ENCODE assay signal across 28 mouse cellular contexts in genomic region chr11:9616133-9616532, GRCm38 (mm10).
"Had no signal": no experiment of that assay in that cellular context is flagged by ENCODE, and none has a peak within 500 bp of the region (broad histone marks: within the 10 kb centered on the region; RNA-seq: fewer than 3 reads in every experiment).

No protein-coding gene starts in this region.

- H3K4me1 ChIP-seq: heart, embryonic 13.5 days; heart, embryonic 15.5 days; hindbrain, embryonic 10.5 days; hindbrain, embryonic 12.5 days; intestine, embryonic 15.5 days; kidney, embryonic 15.5 days; limb, embryonic 13.5 days; limb, embryonic 15.5 days; liver, embryonic 12.5 days had no signal

- H3K9me3 ChIP-seq: heart, embryonic 13.5 days; heart, embryonic 15.5 days; hindbrain, embryonic 10.5 days; hindbrain, embryonic 12.5 days; intestine, embryonic 15.5 days; kidney, embryonic 15.5 days; limb, embryonic 13.5 days; limb, embryonic 15.5 days; liver, embryonic 12.5 days had no signal

- DNase-seq: gastrocnemius, adult 2 months; gastrocnemius, postnatal 10 days; gastrocnemius, postnatal 25 days; heart, adult 11 months; heart, adult 2 months; heart, postnatal 14 days; heart, postnatal 36 days; kidney, adult 2 months; kidney, adult 9 months; kidney, postnatal 14 days; kidney, postnatal 36 days; layer of hippocampus, adult 9-11 months; layer of hippocampus, postnatal 36 days had no signal

- H3K36me3 ChIP-seq: heart, embryonic 13.5 days; heart, embryonic 15.5 days; hindbrain, embryonic 10.5 days; hindbrain, embryonic 12.5 days; intestine, embryonic 15.5 days; kidney, embryonic 15.5 days; limb, embryonic 13.5 days; limb, embryonic 15.5 days; liver, embryonic 12.5 days had no signal

- H3K27me3 ChIP-seq: heart, embryonic 13.5 days; heart, embryonic 15.5 days; hindbrain, embryonic 12.5 days; intestine, embryonic 15.5 days; kidney, embryonic 15.5 days; limb, embryonic 13.5 days; limb, embryonic 15.5 days; liver, embryonic 12.5 days had no signal

- ATAC-seq: inflammation-experienced regulatory T-cells, adult 6 months; intestine, embryonic 15.5 days; intestine, postnatal 0 days; liver, embryonic 12.5 days had no signal

- H3K4me3 ChIP-seq: gastrocnemius, adult 2 months; heart, adult 2 months; heart, embryonic 13.5 days; heart, embryonic 15.5 days; hindbrain, embryonic 10.5 days; hindbrain, embryonic 12.5 days; intestine, embryonic 15.5 days; kidney, embryonic 15.5 days; limb, embryonic 13.5 days; limb, embryonic 15.5 days; liver, embryonic 12.5 days had no signal

- H3K4me2 ChIP-seq: heart, embryonic 11.5 days; heart, embryonic 13.5 days; heart, embryonic 15.5 days; hindbrain, embryonic 12.5 days; hindbrain, embryonic 14.5 days; intestine, embryonic 15.5 days; kidney, embryonic 15.5 days; limb, embryonic 13.5 days; limb, embryonic 15.5 days; liver, embryonic 12.5 days had no signal

- H3K9ac ChIP-seq: heart, embryonic 13.5 days; heart, embryonic 15.5 days; hindbrain, embryonic 12.5 days; hindbrain, embryonic 14.5 days; intestine, embryonic 15.5 days; kidney, embryonic 15.5 days; limb, embryonic 13.5 days; limb, embryonic 15.5 days; liver, embryonic 12.5 days; liver, embryonic 14.5 days had no signal

- H3K27ac ChIP-seq: gastrocnemius, adult 2 months; heart, adult 2 months; heart, embryonic 13.5 days; heart, embryonic 15.5 days; hindbrain, embryonic 10.5 days; hindbrain, embryonic 12.5 days; hindbrain, embryonic 14.5 days; intestine, embryonic 15.5 days; kidney, embryonic 15.5 days; kidney, postnatal 0 days; limb, embryonic 13.5 days; limb, embryonic 15.5 days; liver, embryonic 12.5 days; liver, embryonic 14.5 days had no signal
